Mouse (Mus musculus) gastrocnemius, postnatal 36 days (tissue): ENCODE results near the gene Sorbs2. TPM values are rescaled to one million over a fixed set of nuclear protein-coding genes. Genes with fewer than 3 reads are reported as not detected.

Experiments used
- total RNA-seq, 2 experiments: library from RNA; stranded (reverse); gene quantifications; 2 replicates each; pipeline ENCODE4 v1.2.3; 2021

The Sorbs2 gene
- total RNA-seq, 2 experiments from 2014 or later, result 23.2 to 37.8 TPM

Other genes with a start within 250 kb of the Sorbs2 start
- gene F11, start 245.8 kb upstream of the Sorbs2 start, total RNA-seq, result not detected
- not detected for gene Klkb1, start 212.9 kb upstream of the Sorbs2 start, total RNA-seq
- not detected for gene Gm45753, start 199.3 kb upstream of the Sorbs2 start, total RNA-seq
- gene Cyp4v3, start 174.6 kb upstream of the Sorbs2 start, total RNA-seq, result under 1 TPM; 0.59 to 0.64 TPM
- 1 to 10 TPM; 2.9 to 3.0 TPM for gene Fam149a, start 125.5 kb upstream of the Sorbs2 start, total RNA-seq
- under 1 TPM; 0.91 to 0.99 TPM for gene Tlr3, start 96.7 kb upstream of the Sorbs2 start, total RNA-seq